Mouse (Mus musculus) CD4-positive naive resting alpha-beta T cell, adult 76 days (primary cell): ENCODE results near the gene Phex. TPM values are rescaled to one million over a fixed set of nuclear protein-coding genes. Genes with fewer than 3 reads are reported as not detected.

Experiments used
- total RNA-seq: library from RNA; stranded (reverse); gene quantifications from one replicate; pipeline ENCODE4 v1.2.4, GENCODE M21; 2023

The Phex gene
- 0.12 TPM for total RNA-seq

DNA sequence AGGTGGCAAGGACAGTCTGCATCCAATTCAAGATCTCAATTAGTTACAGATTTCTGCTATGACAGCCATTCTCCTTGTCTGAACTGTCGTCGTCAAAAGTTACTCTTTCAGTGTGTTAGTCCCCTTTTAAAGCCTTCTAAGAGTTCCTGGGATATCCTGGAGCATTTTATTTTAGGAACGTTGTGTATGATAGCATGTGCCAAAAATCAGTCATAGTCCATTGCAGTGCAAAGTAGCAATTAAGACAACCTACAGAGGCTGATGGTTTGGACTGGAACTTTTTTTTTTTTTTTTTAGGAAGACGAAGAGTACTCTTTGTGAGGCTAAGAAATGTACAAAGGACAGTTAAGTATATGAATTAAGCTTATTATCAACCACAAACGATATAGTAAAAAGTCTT, at the start of gene Phex:
TSS of gene Phex (minus strand) at position 101 of the 400 bp plus-strand sequence.

Other genes with a start within 250 kb of the Phex start
- 40.5 TPM for gene Sms, start 77.0 kb upstream of the Phex start, total RNA-seq
- 1.8 TPM for gene Yy2, start 153.7 kb upstream of the Phex start, total RNA-seq
- gene Mbtps2, start 183.4 kb upstream of the Phex start, total RNA-seq = 18.0 TPM